Mouse (Mus musculus): ENCODE data around the gene Tgfbrap1.

Gene Tgfbrap1

GRCm38 (mm10) chr1:43112882-43113281 lies 14.4 kb upstream of the Tgfbrap1 start:
- no peak for DNase-seq (ENCODE audit: low read depth, low spot score)

- peak; percentile 40 for DNase-seq (ENCODE audit: low read depth, low spot score)
Observed at GRCm38 (mm10) chr1:43110556-43110955, 12.1 kb upstream of the Tgfbrap1 start.

GRCm38 (mm10) chr1:43108729-43109128 lies 10.3 kb upstream of the Tgfbrap1 start:
- no peak for DNase-seq (ENCODE audit: low read depth, low spot score)

- DNase-seq (ENCODE audit: low read depth, low spot score): no peak
Observed at GRCm38 (mm10) chr1:43094206-43094605, 4.2 kb downstream of the Tgfbrap1 start.

- peak; percentile 33 for DNase-seq (ENCODE audit: low read depth, low spot score)
Observed at GRCm38 (mm10) chr1:43092056-43093015, 6.1 kb downstream of the Tgfbrap1 start.

GRCm38 (mm10) chr1:43091306-43092055 lies 7.0 kb downstream of the Tgfbrap1 start:
- peak; percentile 13 for DNase-seq (ENCODE audit: low read depth, low spot score)

- DNase-seq (ENCODE audit: low read depth, low spot score): no peak
Observed at GRCm38 (mm10) chr1:43090418-43090817, 8.0 kb downstream of the Tgfbrap1 start.

- DNase-seq (ENCODE audit: low read depth, low spot score): no peak
Observed at GRCm38 (mm10) chr1:43082946-43083345, 15.5 kb downstream of the Tgfbrap1 start.

- DNase-seq (ENCODE audit: low read depth, low spot score): no peak
Observed at GRCm38 (mm10) chr1:43078124-43078523, 20.3 kb downstream of the Tgfbrap1 start.

- no peak for DNase-seq (ENCODE audit: low read depth, low spot score)
Observed at GRCm38 (mm10) chr1:43074791-43075190, 23.6 kb downstream of the Tgfbrap1 start.

- DNase-seq (ENCODE audit: low read depth, low spot score): no peak
Observed at GRCm38 (mm10) chr1:43072561-43072960, 25.9 kb downstream of the Tgfbrap1 start.

- DNase-seq (ENCODE audit: low read depth, low spot score): no peak
Observed at GRCm38 (mm10) chr1:43072028-43072427, 26.4 kb downstream of the Tgfbrap1 start.

- no peak for DNase-seq (ENCODE audit: low read depth, low spot score)
Observed at GRCm38 (mm10) chr1:43070726-43071125, 27.7 kb downstream of the Tgfbrap1 start.

GRCm38 (mm10) chr1:43067551-43067950 lies 30.9 kb downstream of the Tgfbrap1 start:
- no peak for DNase-seq (ENCODE audit: low read depth, low spot score)

GRCm38 (mm10) chr1:43066573-43066972 lies 31.9 kb downstream of the Tgfbrap1 start:
- no peak for DNase-seq (ENCODE audit: low read depth, low spot score)

GRCm38 (mm10) chr1:43065615-43066310 lies 32.7 kb downstream of the Tgfbrap1 start:
- no peak for DNase-seq (ENCODE audit: low read depth, low spot score)

- no peak for DNase-seq (ENCODE audit: low read depth, low spot score)
Observed at GRCm38 (mm10) chr1:43051903-43052302, 46.5 kb downstream of the Tgfbrap1 start.

GRCm38 (mm10) chr1:43047811-43048210 lies 50.6 kb downstream of the Tgfbrap1 start:
- no peak for DNase-seq (ENCODE audit: low read depth, low spot score)

GRCm38 (mm10) chr1:43046990-43047389 lies 51.4 kb downstream of the Tgfbrap1 start:
- DNase-seq (ENCODE audit: low read depth, low spot score): no peak

- DNase-seq (ENCODE audit: low read depth, low spot score): no peak
Observed at GRCm38 (mm10) chr1:43045204-43045982, 53.0 kb downstream of the Tgfbrap1 start.

GRCm38 (mm10) chr1:43042271-43042670 lies 56.2 kb downstream of the Tgfbrap1 start:
- no peak for DNase-seq (ENCODE audit: low read depth, low spot score)

Measured in c-Kit-negative CD71-positive TER-119-positive erythroid progenitor cells, embryonic 14.5 days (primary cell).